Mouse (Mus musculus) cortical plate, adult 2 months (tissue): Measurements from ENCODE around the gene Lime1.

ENCODE experiments used
- CTCF ChIP-seq: fragments of 200-500 bp; IDR thresholded peaks from 2 replicates; pipeline ENCODE4 v1.5.1; 2011; ENCODE audit warnings: mild to moderate bottlenecking, control low read depth, low read length; ENCODE audit not compliant: insufficient read depth; ENCODE audit errors: extremely low read depth
- POLR2A ChIP-seq: fragments of 200-500 bp; IDR thresholded peaks from 2 replicates; pipeline ENCODE4 v1.6.1; 2011; ENCODE audit warnings: mild to moderate bottlenecking, low read length, control low read depth; ENCODE audit not compliant: insufficient read depth; ENCODE audit errors: extremely low read depth

- no peak for TF ChIP-seq POLR2A
- TF ChIP-seq CTCF, result no peak
Measured at GRCm38 (mm10) chr2:181340426-181340825, 39.5 kb upstream of the Lime1 start.
